Mouse (Mus musculus): ENCODE measurements around the gene Tead2. TPM values are rescaled to one million over a fixed set of nuclear protein-coding genes. Genes with fewer than 3 reads are reported as not detected.

Gene Tead2
- polyA plus RNA-seq, 1 experiment: 12.1 TPM

GRCm38 (mm10) chr7:45216442-45217183 is 1.1 kb downstream of the Tead2 start:
- whole genome bisulfite sequencing: 18% methylated on average over 13 of the region's 13 CpGs
- DNase-seq (ENCODE audit: low read depth in 1 of 2, low spot score in 2 of 2): no peak

GRCm38 (mm10) chr7:45221680-45222079 is 6.1 kb downstream of the Tead2 start:
- Histone ChIP-seq H3K4me1 (ENCODE audit: control insufficient read depth, insufficient read depth, insufficient read length) (peaks cover 5% of the 10 kb centered on the region; the same call in 1 of the 2 replicates), H3K36me3 (ENCODE audit: control insufficient read depth, insufficient read depth, low read length) (no peaks in the 10 kb centered on the region), H3K27me3 (ENCODE audit: control insufficient read depth, insufficient read depth, low read length) (no peaks in the 10 kb centered on the region), H3K27ac (ENCODE audit: insufficient read depth, low read length) (no peak overlapping the region), H3K4me3 (ENCODE audit: extremely low read depth, insufficient read depth, insufficient read length) (no peak overlapping the region)
- no peak for DNase-seq (ENCODE audit: low read depth in 1 of 2, low spot score in 2 of 2)
- TF ChIP-seq CTCF (IDR thresholded peaks at IDR 0.05; ENCODE audit: extremely low read depth, insufficient read depth, insufficient read length, insufficient replicate concordance) (no peak), POLR2A (IDR thresholded peaks at IDR 0.05; ENCODE audit: low read depth, low read length) (no peak)
- 24% methylated on average over 2 of the region's 2 CpGs for WGBS

More at GRCm38 (mm10) chr7:45216442-45217183, 1.1 kb downstream of the Tead2 start:
- TF ChIP-seq CTCF (IDR thresholded peaks at IDR 0.05; ENCODE audit: extremely low read depth, insufficient read depth, insufficient read length, insufficient replicate concordance): no peak
- TF ChIP-seq POLR2A (IDR thresholded peaks at IDR 0.05; ENCODE audit: low read depth, low read length): no peak
- Histone ChIP-seq H3K27ac (ENCODE audit: insufficient read depth, low read length) (no peak overlapping the region), H3K4me3 (ENCODE audit: extremely low read depth, insufficient read depth, insufficient read length) (no peak overlapping the region), H3K4me1 (ENCODE audit: control insufficient read depth, insufficient read depth, insufficient read length) (peaks cover 12% of the 10 kb centered on the region; the same call in 1 of the 2 replicates), H3K27me3 (ENCODE audit: control insufficient read depth, insufficient read depth, low read length) (peaks cover 8% of the 10 kb centered on the region), H3K36me3 (ENCODE audit: control insufficient read depth, insufficient read depth, low read length) (no peaks in the 10 kb centered on the region)

- WGBS: 95% methylated on average over 7 of the region's 7 CpGs
- H3K4me3 ChIP-seq (ENCODE audit: extremely low read depth, insufficient read depth, insufficient read length): no peak overlapping the region
- H3K27me3 ChIP-seq (ENCODE audit: control insufficient read depth, insufficient read depth, low read length): no peaks in the 10 kb centered on the region
- TF ChIP-seq CTCF (IDR thresholded peaks at IDR 0.05; ENCODE audit: extremely low read depth, insufficient read depth, insufficient read length, insufficient replicate concordance): no peak
- H3K36me3 ChIP-seq (ENCODE audit: control insufficient read depth, insufficient read depth, low read length): no peaks in the 10 kb centered on the region
- H3K4me1 ChIP-seq (ENCODE audit: control insufficient read depth, insufficient read depth, insufficient read length): peaks cover 10% of the 10 kb centered on the region; the same call in 1 of the 2 replicates
- no peak for DNase-seq (ENCODE audit: low read depth in 1 of 2, low spot score in 2 of 2)
- H3K27ac ChIP-seq (ENCODE audit: insufficient read depth, low read length): no peak overlapping the region
Measured at GRCm38 (mm10) chr7:45224826-45225225, 9.3 kb downstream of the Tead2 start.

- H3K4me1 ChIP-seq (ENCODE audit: control insufficient read depth, insufficient read depth, insufficient read length): peaks cover 12% of the 10 kb centered on the region; the same call in 1 of the 2 replicates
- no peak overlapping the region for H3K27ac ChIP-seq (ENCODE audit: insufficient read depth, low read length)
- 92% methylated on average over 5 of the region's 5 CpGs for WGBS
- H3K27me3 ChIP-seq (ENCODE audit: control insufficient read depth, insufficient read depth, low read length): no peaks in the 10 kb centered on the region
- no peak for DNase-seq (ENCODE audit: low read depth in 1 of 2, low spot score in 2 of 2)
- H3K36me3 ChIP-seq (ENCODE audit: control insufficient read depth, insufficient read depth, low read length): no peaks in the 10 kb centered on the region
- TF ChIP-seq POLR2A (IDR thresholded peaks at IDR 0.05; ENCODE audit: low read depth, low read length) (no peak), CTCF (IDR thresholded peaks at IDR 0.05; ENCODE audit: extremely low read depth, insufficient read depth, insufficient read length, insufficient replicate concordance) (no peak)
- no peak overlapping the region for H3K4me3 ChIP-seq (ENCODE audit: extremely low read depth, insufficient read depth, insufficient read length)
Measured at GRCm38 (mm10) chr7:45226421-45226820, 10.9 kb downstream of the Tead2 start.

- Histone ChIP-seq H3K27me3 (ENCODE audit: control insufficient read depth, insufficient read depth, low read length) (no peaks in the 10 kb centered on the region), H3K4me3 (ENCODE audit: extremely low read depth, insufficient read depth, insufficient read length) (no peak overlapping the region), H3K36me3 (ENCODE audit: control insufficient read depth, insufficient read depth, low read length) (peaks cover 3% of the 10 kb centered on the region), H3K4me1 (ENCODE audit: control insufficient read depth, insufficient read depth, insufficient read length) (peaks cover 13% of the 10 kb centered on the region; the same call in 1 of the 2 replicates), H3K27ac (ENCODE audit: insufficient read depth, low read length) (no peak overlapping the region)
- WGBS: 96% methylated on average over 18 of the region's 18 CpGs
- DNase-seq (ENCODE audit: low read depth in 1 of 2, low spot score in 2 of 2): no peak
- TF ChIP-seq CTCF (IDR thresholded peaks at IDR 0.05; ENCODE audit: extremely low read depth, insufficient read depth, insufficient read length, insufficient replicate concordance): no peak
- no peak for TF ChIP-seq POLR2A (IDR thresholded peaks at IDR 0.05; ENCODE audit: low read depth, low read length)
Measured at GRCm38 (mm10) chr7:45228548-45228947, 13.0 kb downstream of the Tead2 start.

GRCm38 (mm10) chr7:45229046-45229445 is 13.5 kb downstream of the Tead2 start:
- H3K4me1 ChIP-seq (ENCODE audit: control insufficient read depth, insufficient read depth, insufficient read length): peaks cover 17% of the 10 kb centered on the region
- peaks cover 6% of the 10 kb centered on the region for H3K36me3 ChIP-seq (ENCODE audit: control insufficient read depth, insufficient read depth, low read length)
- no peak for TF ChIP-seq POLR2A (IDR thresholded peaks at IDR 0.05; ENCODE audit: low read depth, low read length)
- H3K27ac ChIP-seq (ENCODE audit: insufficient read depth, low read length): no peak overlapping the region
- DNase-seq (ENCODE audit: low read depth in 1 of 2, low spot score in 2 of 2): no peak
- no peaks in the 10 kb centered on the region for H3K27me3 ChIP-seq (ENCODE audit: control insufficient read depth, insufficient read depth, low read length)
- no peak overlapping the region for H3K4me3 ChIP-seq (ENCODE audit: extremely low read depth, insufficient read depth, insufficient read length)
- WGBS: 88% methylated on average over 8 of the region's 8 CpGs
